Mouse (Mus musculus) embryonic fibroblast, embryonic 13.5 days (primary cell): ENCODE measurements around the gene Bcl2l10.

Source experiments
- CTCF ChIP-seq: IDR thresholded peaks from 2 replicates; pipeline ENCODE4 v1.5.1; 2011; ENCODE audit warnings: mild to moderate bottlenecking, control low read depth, low read length, moderate library complexity, borderline replicate concordance; ENCODE audit not compliant: insufficient read depth
- POLR2A ChIP-seq: IDR thresholded peaks from 2 replicates; pipeline ENCODE4 v1.6.1; 2011; ENCODE audit warnings: low read depth, mild to moderate bottlenecking, control low read depth, low read length, moderate library complexity

- TF ChIP-seq POLR2A: peak; percentile 67
- no peak for TF ChIP-seq CTCF
Measured at GRCm38 (mm10) chr9:75313832-75314516, 33.6 kb upstream of the Bcl2l10 start.
